Mouse (Mus musculus) layer of hippocampus, adult 11-12 months (tissue): ENCODE measurements around the gene Tmsb10.
A peak's percentile ranks its signal among the peaks of the same experiment; 100 is the strongest.

Source experiments
- DNase-seq: peaks from one replicate; pipeline ENCODE4 v3.0.0; 2022; ENCODE audit warnings: low spot score

Gene Tmsb10

DNA sequence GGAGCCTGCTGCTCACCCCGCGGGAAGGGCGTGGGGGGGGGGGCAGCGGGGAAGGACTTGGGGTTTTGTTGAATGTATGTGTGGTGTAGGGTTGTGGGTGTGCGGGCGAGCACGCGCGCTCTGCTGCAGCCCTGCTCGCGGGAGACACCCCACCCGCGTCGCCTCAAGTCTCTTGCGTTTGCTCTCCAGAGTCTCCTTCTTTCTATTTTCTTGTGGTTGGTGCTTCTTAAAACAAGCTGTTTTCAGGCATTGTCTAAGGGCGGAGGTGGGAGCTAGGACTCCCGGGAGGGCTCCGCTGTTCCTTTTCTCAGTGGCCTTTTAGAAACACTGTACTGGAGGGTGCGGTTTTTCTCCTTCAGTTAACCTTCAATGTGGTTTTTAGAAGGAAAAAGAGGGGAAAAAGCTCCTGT, at the start of gene Tmsb10:
Tmsb10 (minus strand) TSS at position 87 of the 410 bp plus-strand sequence.
- DNase-seq = no peak

DNA sequence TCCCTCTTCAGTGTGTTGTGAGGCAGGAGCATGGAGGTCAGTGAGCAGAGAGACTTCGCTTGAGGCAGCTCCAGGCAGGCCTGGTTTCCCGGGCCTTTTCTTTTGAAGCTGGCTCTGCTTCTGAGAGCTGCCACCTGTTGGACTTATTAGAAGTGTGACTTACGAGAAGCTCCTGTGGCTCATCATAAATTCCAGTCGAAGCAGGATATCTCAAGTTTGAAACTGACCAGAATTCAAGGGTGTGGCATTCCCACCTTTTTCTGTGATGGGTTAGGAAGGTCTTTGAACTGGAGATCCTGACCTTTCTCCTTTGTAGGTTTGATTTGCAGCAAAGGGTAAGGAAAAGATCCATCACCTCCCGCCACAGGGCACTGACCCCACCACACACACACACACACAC, 45.1 kb upstream of the Tmsb10 start:
- DNase-seq = no peak

DNA sequence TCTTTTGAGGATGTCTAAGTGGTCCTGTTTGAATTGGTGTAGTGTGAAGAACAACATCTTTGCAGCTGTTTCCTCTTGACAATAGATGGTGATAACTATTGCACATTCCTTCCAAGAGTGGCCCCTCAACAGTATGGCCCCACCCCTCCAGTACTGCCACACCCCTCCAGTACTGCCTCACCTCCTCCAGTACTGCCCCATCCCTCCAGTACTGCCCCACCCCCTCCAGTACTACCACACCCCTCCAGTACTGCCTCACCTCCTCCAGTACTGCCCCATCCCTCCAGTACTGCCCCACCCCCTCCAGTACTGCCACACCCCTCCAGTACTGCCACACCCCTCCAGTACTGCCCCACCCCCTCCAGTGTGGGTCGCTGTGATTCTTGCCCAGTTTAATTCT, 43.8 kb upstream of the Tmsb10 start:
- no peak for DNase-seq

- DNase-seq = no peak
Observed at GRCm38 (mm10) chr6:72998809-72999208, 40.3 kb upstream of the Tmsb10 start.

DNA sequence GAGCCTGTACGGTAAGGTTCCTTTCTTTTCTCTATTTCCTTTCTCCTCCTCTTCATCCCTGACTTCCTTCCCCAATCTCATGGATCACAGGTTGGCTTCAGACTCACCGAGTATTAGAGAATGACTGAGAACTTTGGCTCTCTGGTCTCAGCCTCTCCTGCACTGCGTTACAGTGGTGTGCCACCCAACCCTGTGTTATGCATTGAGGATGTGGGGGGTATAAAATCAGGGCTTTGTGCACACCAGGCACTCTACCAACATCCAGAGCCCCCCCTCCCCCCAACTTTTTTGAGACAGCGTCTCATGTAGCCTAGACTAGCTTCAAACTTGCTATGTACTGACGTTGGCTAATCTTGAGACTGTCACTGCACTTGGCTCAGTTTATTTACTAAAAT, 35.1 kb upstream of the Tmsb10 start:
- DNase-seq = no peak

GRCm38 (mm10) chr6:72993054-72993687, 34.6 kb upstream of the Tmsb10 start:
- DNase-seq = no peak

- DNase-seq = no peak
Observed at GRCm38 (mm10) chr6:72990206-72990605, 31.7 kb upstream of the Tmsb10 start.

- no peak for DNase-seq
Observed at GRCm38 (mm10) chr6:72989028-72989736, 30.6 kb upstream of the Tmsb10 start.

DNA sequence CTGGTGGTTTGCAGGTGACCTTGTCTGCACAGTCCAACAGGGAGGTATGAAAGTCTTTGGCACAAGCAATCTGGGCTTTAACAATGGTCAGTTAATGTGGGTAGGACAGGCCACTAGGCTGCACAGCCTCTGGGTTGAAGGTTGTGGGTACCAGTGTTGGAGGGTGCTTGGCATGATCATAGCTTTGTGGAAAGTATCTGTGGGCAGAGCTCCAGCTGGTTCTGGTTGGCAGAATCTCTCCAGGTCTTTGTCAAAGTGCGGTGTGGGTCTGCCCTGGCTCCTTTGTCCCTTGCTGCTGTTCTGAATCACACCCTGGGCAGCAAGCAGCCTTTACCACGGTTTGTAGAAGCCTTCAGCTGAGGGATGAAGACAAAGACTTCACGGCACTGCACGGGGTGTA, 24.0 kb upstream of the Tmsb10 start:
- no peak for DNase-seq

DNA sequence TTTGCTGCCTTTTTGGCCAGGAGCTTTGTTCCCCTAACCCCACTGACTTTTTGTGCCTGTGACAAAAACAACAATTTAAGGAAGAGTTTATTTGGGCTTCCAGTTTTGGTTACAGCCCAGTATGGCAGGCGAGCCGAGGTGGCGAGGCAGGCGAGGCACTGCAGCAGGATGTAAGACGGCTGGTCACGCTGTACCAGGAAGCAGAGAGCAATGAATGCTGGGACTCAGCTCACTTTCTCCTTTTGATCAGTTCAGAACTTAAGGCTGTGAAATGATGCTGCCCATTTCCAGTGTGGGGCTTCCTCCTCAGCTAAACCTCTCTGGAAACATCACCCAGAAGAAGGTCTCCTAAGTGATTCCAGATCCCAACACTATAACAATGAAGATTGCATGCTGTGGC, 23.3 kb upstream of the Tmsb10 start:
- DNase-seq = no peak

DNA sequence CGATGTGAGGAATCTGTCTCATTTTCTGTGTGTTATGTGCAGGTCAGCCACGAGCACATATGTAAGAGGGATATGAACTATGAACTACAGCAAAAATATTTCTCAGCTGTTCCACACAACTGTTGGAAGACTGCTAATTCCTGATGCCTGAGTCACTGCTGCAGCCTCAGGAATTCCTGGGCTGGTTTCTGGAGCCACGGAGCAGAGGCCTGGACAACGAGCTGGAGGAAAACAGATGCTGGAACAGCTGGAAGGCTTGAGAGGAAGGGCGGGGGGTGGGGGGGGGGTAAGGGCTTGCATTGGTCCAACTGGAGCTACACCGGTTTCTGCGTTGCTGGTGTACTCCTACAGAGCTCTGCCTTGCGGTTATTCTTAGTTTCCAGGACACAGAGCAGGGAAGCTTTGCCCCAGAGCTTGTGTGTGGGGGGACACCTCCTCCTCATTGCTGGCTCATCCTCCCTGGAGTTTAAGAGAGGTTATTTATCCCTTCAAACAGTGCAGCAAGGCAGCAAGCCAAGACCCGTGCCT, 22.6 kb upstream of the Tmsb10 start:
- no peak for DNase-seq

GRCm38 (mm10) chr6:72976866-72977265, 18.3 kb upstream of the Tmsb10 start:
- DNase-seq = no peak

- DNase-seq = no peak
Observed at GRCm38 (mm10) chr6:72971074-72971473, 12.5 kb upstream of the Tmsb10 start.

DNA sequence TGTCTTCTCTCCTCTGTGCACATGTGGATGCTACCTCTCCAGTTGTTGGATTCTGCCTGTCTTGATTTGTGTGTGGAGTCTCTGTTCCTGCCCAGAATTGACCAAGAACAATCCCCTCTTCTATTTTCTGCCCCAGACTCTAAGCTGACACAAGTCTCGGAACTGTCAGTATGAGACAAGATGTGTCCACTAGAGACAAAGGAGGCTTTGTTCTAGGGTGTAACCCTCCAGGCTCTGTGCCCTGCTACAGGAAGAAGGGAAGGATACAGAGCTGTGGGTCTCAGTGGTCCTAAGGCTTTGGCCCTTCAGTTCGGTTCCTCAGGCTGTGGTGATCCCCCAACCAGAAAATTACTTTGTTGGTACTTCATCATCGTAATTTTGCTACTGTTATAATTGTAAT, 11.2 kb upstream of the Tmsb10 start:
- no peak for DNase-seq

- no peak for DNase-seq
Observed at GRCm38 (mm10) chr6:72965199-72965598, 6.7 kb upstream of the Tmsb10 start.

DNA sequence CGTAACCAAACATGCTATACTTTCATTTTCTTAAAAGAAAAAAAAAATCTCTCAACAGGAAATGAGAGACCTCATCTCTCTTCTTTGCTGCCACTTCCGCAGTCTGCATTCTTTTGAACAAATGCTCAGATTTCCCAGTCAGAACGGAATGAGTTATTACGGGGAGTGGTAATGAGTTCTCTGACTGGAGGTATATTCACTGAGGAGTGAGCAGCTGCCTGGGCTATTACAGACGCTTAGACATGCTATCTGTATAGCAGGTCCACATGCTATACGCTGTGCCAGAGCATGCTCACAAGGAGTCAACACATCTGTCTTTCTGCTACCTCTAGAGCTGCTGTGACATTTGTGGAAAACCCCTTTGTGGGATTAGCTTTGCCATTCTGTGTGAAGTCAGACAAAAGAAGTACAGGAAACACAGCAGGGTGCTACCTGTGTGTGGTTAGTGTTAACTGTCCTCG, 3.8 kb upstream of the Tmsb10 start:
- no peak for DNase-seq

DNA sequence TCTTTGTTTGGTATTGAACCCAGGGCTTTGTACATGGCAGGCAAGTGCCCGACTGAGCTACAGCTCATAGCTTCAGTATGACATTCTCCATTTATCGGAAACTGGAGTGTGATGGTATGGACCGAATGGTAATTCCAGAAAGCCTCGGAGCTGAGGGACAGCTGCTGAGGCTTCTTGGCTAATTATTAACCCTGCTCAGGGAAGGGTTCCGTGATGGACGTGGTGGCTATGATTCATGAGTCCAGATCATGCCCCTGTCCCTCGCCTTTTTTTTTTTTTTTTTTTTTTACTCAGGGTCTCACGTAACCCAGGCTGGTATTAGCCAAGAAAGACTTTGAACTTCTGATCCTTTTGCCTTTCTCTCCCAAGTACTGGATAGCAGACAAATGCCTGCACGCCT, 3.1 kb upstream of the Tmsb10 start:
- no peak for DNase-seq

- no peak for DNase-seq
Observed at GRCm38 (mm10) chr6:72960675-72961074, 2.1 kb upstream of the Tmsb10 start.

DNA sequence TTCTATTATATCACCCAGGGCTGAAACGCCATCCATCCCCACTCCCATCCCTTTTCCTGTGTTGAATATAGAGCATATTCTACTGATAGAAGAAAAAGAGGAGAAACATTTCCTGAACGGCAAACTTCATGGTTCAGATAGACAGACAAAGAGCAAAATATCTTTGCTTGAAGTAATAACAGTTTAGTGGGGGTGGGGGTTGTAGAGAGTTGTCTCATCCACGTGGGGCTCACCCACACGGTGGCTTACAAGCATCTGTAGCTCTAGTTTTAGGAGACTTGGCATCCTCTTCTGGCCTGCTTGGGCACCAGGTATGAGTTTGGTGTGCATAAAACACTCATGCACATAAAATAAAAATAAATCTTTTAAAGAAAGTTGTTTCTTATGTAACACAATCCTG, 627 bp upstream of the Tmsb10 start:
- DNase-seq = no peak

- peak; percentile 78 for DNase-seq
Observed at GRCm38 (mm10) chr6:72957676-72958641, 589 bp downstream of the Tmsb10 start.

GRCm38 (mm10) chr6:72957093-72957435, 1.5 kb downstream of the Tmsb10 start:
- no peak for DNase-seq
